Mouse (Mus musculus): ENCODE measurements at regions not wholly inside any gene's neighbourhood (a gene's known extent, or its start where the extent isn't known, plus 50 kb on each side); places are given as distances from the start of the nearest gene placed in this dataset.

DNA sequence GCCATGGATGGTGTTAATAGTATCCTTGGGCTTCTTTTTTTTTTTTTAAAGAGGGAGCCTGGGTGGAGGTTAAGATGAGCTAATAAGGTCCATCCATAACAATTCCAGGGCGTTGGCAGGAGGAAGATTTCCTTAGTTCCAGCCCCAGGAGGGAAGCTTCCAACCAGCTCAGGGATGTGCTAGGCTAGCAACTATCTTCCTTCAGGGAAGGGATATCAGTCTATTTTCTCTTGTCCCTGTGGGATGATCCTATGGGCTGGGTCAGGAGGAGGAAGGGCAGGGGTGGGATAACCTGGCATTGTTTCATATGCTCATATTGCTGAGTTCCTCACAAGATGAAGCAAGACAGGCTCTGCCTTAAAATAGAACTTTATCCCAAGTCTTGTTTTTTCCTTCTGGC lies 98.0 kb upstream of the Foxa2 start:
- H3K4me2 ChIP-seq = no peak overlapping the region
- ATAC-seq (ENCODE audit: insufficient number of reproducible peaks, insufficient read depth, low FRiP score, low TSS enrichment, low read depth) = no peak
- no peak overlapping the region for H3K27ac ChIP-seq
- 38% methylated on average over 1 of the region's 1 CpGs for WGBS
- H3K36me3 ChIP-seq = no peaks in the 10 kb centered on the region
- no peak overlapping the region for H3K4me3 ChIP-seq
- no peaks in the 10 kb centered on the region for H3K27me3 ChIP-seq
- H3K9me3 ChIP-seq = no peaks in the 10 kb centered on the region
- no peaks in the 10 kb centered on the region for H3K4me1 ChIP-seq
- no peak overlapping the region for H3K9ac ChIP-seq

DNA sequence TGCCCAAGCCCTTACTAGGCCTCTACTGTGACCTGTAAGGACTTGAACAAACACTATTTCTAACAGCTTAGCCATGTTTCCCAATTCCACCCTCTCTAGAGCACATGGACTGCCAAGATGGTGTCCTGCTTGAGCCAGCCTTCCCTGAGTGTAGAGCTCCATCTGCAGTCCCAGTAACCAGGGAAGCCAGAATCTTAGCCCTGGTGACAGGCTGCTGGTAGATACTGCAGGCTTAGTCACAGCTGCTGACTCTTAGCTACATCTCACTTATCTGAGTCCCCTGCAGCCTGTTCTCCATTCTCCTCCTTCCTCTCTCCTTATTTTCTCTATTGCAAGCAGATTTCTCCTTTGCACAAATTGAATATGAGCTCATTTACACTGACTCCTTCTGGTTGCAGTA lies 101.5 kb upstream of the Foxa2 start:
- H3K9ac ChIP-seq = no peak overlapping the region
- H3K4me1 ChIP-seq = no peaks in the 10 kb centered on the region
- no peaks in the 10 kb centered on the region for H3K36me3 ChIP-seq
- H3K27ac ChIP-seq = no peak overlapping the region
- no peaks in the 10 kb centered on the region for H3K9me3 ChIP-seq
- no peaks in the 10 kb centered on the region for H3K27me3 ChIP-seq
- H3K4me3 ChIP-seq = no peak overlapping the region
- no peak for ATAC-seq (ENCODE audit: insufficient number of reproducible peaks, insufficient read depth, low FRiP score, low TSS enrichment, low read depth)
- no peak overlapping the region for H3K4me2 ChIP-seq

DNA sequence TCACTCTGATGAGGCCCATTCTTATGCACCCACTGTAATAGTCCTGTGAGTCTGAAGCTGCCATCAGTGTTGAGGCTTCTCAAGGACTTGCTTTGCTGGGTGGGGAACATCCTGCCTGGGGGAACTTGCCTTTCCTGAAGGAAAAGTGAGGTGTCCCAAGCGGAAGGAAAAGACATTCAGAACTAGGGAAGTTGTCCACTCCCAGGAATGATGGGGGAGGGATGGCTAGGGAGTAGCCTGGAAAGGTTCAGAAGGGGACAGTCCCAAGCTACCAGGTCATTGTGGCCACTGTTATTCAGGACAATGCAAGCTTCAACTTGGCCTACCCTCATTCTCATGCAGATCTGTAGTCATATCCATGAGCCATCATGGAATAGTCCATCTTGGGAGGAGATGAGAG lies 102.7 kb upstream of the Foxa2 start:
- no peak overlapping the region for H3K4me3 ChIP-seq
- no peaks in the 10 kb centered on the region for H3K27me3 ChIP-seq
- H3K4me1 ChIP-seq = no peaks in the 10 kb centered on the region
- no peak for ATAC-seq (ENCODE audit: insufficient number of reproducible peaks, insufficient read depth, low FRiP score, low TSS enrichment, low read depth)
- H3K4me2 ChIP-seq = no peak overlapping the region
- no peak overlapping the region for H3K27ac ChIP-seq
- H3K36me3 ChIP-seq = no peaks in the 10 kb centered on the region
- WGBS = 86% methylated on average over 1 of the region's 1 CpGs
- no peak overlapping the region for H3K9ac ChIP-seq
- H3K9me3 ChIP-seq = 0 out of 2 replicates have a peak, but pooled peaks cover 3% of the 10 kb centered on the region

DNA sequence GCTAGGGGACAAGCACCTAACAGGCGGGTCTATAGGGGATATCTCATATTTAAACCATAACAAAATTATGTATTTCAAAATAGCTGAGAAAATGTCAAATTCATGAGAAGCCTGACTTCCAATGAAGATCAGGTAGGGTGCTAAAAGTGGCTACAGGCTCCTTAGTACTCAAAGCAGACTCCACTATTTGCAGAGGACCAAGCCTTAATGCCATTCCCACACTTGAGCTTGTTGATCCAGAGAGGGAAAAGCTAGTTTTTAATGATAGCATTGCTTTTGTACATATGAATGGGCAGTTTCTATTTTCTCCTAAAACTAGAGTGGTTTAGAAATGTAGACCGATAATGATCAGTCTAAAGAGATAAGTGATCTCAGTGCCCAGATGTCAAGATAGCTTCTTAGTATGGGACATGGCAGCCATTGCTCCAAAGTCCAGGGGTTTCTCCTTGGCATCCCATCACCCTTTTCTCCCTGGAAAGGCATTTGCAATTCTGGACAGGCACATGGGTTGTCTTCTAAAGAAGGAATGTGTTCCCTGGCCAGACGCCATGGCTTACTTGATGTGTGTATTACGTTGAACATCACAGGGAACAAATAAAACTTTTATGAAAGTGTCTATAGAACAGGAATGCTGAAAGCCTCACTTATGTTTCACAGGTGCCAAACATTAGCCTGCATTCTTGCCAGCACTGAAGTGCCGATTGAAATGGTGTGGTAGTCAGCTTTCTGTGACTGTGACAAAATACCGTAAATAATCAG lies 106.9 kb upstream of the Foxa2 start:
- no peaks in the 10 kb centered on the region for H3K4me1 ChIP-seq
- H3K4me2 ChIP-seq = no peak overlapping the region
- no peak overlapping the region for H3K9ac ChIP-seq
- no peaks in the 10 kb centered on the region for H3K27me3 ChIP-seq
- ATAC-seq (ENCODE audit: insufficient number of reproducible peaks, insufficient read depth, low FRiP score, low TSS enrichment, low read depth) = no peak
- no peak overlapping the region for H3K27ac ChIP-seq
- H3K9me3 ChIP-seq = 0 out of 2 replicates have a peak, but pooled peaks cover 3% of the 10 kb centered on the region
- no peak overlapping the region for H3K4me3 ChIP-seq
- H3K36me3 ChIP-seq = no peaks in the 10 kb centered on the region
- WGBS = 72% methylated on average over 6 of the region's 6 CpGs

DNA sequence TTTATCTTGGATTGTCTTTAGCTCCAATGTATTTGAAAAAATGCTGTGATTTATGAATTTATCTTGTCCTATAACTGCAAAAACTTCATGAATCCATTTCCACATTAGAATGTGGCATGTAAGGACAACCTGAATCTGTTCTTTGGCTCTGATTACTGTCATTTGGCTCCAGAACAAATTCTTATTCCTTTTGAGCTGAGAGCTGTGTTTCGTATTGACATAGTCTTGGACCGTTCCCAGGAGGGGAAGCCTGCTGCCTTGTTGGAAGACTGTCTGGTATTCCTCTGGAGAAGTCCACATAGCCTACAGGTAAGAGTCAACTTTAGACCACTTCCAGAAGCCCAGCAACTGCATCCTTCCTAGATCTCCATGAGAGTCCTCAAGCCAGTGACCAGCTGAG lies 109.4 kb upstream of the Foxa2 start:
- 71% methylated on average over 2 of the region's 2 CpGs for WGBS
- no peaks in the 10 kb centered on the region for H3K4me1 ChIP-seq
- H3K36me3 ChIP-seq = no peaks in the 10 kb centered on the region
- no peak overlapping the region for H3K4me2 ChIP-seq
- H3K4me3 ChIP-seq = no peak overlapping the region
- H3K27me3 ChIP-seq = no peaks in the 10 kb centered on the region
- 0 out of 2 replicates have a peak, but pooled peaks cover 3% of the 10 kb centered on the region for H3K9me3 ChIP-seq
- no peak overlapping the region for H3K9ac ChIP-seq
- no peak for ATAC-seq (ENCODE audit: insufficient number of reproducible peaks, insufficient read depth, low FRiP score, low TSS enrichment, low read depth)
- H3K27ac ChIP-seq = no peak overlapping the region

DNA sequence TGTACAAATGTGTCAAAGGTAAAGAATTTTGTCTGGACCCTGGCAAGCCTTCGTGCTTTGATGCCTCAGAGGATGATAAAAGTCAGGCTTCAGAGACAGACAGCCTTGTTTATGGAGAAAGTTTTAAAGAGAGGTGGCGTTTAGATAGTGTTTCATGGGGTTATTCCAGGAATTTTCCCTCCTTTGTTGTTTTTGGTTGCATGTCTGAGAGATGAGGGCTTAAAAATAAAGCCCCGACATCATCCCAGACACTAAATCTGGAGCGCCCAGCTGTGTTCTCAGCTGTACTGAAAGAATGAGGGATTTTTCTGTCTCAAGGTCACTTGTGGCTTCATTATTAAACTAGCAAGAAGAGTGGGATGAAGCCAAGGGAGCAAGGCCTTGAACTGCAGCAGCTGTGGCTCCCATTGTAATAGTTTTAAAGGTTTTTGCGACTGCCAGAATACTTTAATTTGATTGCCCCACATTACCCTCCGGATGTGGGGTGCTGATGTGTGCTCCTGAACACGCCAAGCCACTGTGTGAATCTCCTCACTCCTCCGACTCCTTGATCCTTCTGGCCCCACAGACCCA lies 112.3 kb upstream of the Foxa2 start:
- H3K9ac ChIP-seq = no peak overlapping the region
- no peaks in the 10 kb centered on the region for H3K27me3 ChIP-seq
- no peak overlapping the region for H3K27ac ChIP-seq
- no peak for ATAC-seq (ENCODE audit: insufficient number of reproducible peaks, insufficient read depth, low FRiP score, low TSS enrichment, low read depth)
- no peak overlapping the region for H3K4me2 ChIP-seq
- no peak overlapping the region for H3K4me3 ChIP-seq
- no peaks in the 10 kb centered on the region for H3K4me1 ChIP-seq
- no peaks in the 10 kb centered on the region for H3K36me3 ChIP-seq
- 0 out of 2 replicates have a peak, but pooled peaks cover under 1% of the 10 kb centered on the region for H3K9me3 ChIP-seq
- WGBS = 71% methylated on average over 8 of the region's 8 CpGs

DNA sequence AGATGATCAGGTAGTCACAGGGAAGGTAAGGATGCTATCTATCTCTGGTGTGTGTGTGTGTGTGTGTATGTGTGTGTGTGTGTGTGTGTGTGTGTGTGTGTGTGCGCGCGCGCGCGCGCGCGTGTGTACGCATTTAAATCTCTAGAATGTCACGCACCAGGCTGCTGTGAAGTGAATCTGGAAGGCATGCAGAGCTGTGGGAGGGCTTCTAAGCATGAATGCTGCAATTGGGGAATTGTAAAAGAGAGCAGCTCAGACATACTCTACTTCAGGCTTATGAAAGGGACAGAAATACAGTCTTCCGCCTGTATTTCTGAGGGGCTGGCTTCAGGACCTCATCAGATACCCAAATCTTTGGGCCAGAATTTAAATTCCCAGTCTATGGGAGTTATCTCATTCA lies 114.2 kb upstream of the Foxa2 start:
- WGBS = 95% methylated on average over 12 of the region's 12 CpGs
- no peak overlapping the region for H3K27ac ChIP-seq
- no peak overlapping the region for H3K4me3 ChIP-seq
- H3K36me3 ChIP-seq = no peaks in the 10 kb centered on the region
- no peaks in the 10 kb centered on the region for H3K4me1 ChIP-seq
- no peak overlapping the region for H3K4me2 ChIP-seq
- H3K9ac ChIP-seq = no peak overlapping the region
- ATAC-seq (ENCODE audit: insufficient number of reproducible peaks, insufficient read depth, low FRiP score, low TSS enrichment, low read depth) = no peak
- H3K9me3 ChIP-seq = 0 out of 2 replicates have a peak, but pooled peaks cover 2% of the 10 kb centered on the region
- H3K27me3 ChIP-seq = no peaks in the 10 kb centered on the region

DNA sequence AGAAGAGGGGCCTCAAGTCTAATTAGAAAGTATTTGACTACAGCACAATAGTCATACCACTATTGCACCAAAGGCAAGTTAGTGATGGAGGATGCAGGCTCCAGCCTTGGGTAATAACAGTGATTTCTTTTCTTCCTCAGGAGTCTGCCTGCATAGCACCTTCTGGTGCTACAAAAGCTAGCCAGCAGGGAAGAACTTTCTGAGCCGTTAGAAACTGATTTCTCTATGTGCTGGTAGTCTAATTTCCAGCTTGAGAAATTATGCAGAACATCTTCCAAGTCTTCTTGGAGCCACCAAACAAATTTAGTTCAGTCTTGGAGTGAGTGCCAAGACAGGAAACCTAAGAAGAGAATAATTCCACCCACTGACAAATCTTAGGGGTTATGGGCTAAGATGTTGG lies 115.2 kb upstream of the Foxa2 start:
- no peak overlapping the region for H3K27ac ChIP-seq
- no peak overlapping the region for H3K4me2 ChIP-seq
- 0 out of 2 replicates have a peak, but pooled peaks cover 2% of the 10 kb centered on the region for H3K9me3 ChIP-seq
- no peaks in the 10 kb centered on the region for H3K4me1 ChIP-seq
- 64% methylated on average over 1 of the region's 1 CpGs for WGBS
- H3K9ac ChIP-seq = no peak overlapping the region
- no peaks in the 10 kb centered on the region for H3K27me3 ChIP-seq
- H3K4me3 ChIP-seq = no peak overlapping the region
- H3K36me3 ChIP-seq = no peaks in the 10 kb centered on the region
- no peak for ATAC-seq (ENCODE audit: insufficient number of reproducible peaks, insufficient read depth, low FRiP score, low TSS enrichment, low read depth)

DNA sequence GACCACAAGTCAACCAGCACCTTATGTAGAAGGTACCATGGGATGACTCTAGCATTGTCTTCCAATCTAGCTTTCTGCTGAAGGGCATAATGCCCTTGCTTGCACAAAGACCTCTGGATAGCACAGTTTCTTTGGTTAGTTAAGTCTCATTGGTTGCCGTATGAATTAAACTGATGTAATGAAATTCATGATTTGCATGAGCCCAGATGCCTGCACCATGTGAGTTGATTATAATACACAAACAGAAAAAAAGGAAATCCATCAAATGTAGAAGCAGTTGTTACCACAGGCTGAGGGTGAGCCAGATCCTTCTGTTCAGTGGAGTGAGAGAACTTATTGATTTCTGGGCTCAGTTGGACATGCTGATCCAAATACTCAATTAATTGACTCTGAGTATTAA lies 115.8 kb upstream of the Foxa2 start:
- Histone ChIP-seq H3K9me3 (0 out of 2 replicates have a peak, but pooled peaks cover 2% of the 10 kb centered on the region), H3K4me1 (no peaks in the 10 kb centered on the region), H3K4me3 (no peak overlapping the region), H3K27me3 (no peaks in the 10 kb centered on the region), H3K9ac (no peak overlapping the region), H3K27ac (no peak overlapping the region), H3K36me3 (no peaks in the 10 kb centered on the region), H3K4me2 (no peak overlapping the region)
- WGBS = 86% methylated on average over 1 of the region's 1 CpGs
- ATAC-seq (ENCODE audit: insufficient number of reproducible peaks, insufficient read depth, low FRiP score, low TSS enrichment, low read depth) = no peak

DNA sequence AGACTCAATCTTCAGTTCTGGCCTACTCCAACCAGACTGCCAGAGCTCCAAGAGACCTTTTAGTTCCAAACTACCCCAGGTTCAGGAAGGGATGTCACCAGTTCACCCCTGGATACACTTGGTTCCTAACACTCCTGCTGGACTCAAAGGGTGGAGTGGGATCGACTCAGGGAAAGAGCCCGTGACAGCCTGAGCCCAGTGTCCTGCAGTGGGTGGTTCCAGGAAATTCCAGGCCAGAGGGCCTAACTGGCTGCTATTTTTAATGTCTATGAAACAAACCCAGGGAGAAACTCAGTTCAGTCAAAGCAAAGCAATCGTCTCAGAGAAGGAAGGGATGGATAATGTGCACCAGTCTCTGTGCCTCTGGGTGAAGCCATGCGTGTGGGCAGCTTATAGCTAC lies 124.3 kb upstream of the Foxa2 start:
- 62% methylated on average over 4 of the region's 4 CpGs for WGBS
- no peaks in the 10 kb centered on the region for H3K4me1 ChIP-seq
- H3K36me3 ChIP-seq = no peaks in the 10 kb centered on the region
- ATAC-seq (ENCODE audit: insufficient number of reproducible peaks, insufficient read depth, low FRiP score, low TSS enrichment, low read depth) = no peak
- no peak overlapping the region for H3K4me3 ChIP-seq
- H3K27me3 ChIP-seq = no peaks in the 10 kb centered on the region
- no peak overlapping the region for H3K27ac ChIP-seq
- no peak overlapping the region for H3K9ac ChIP-seq
- H3K4me2 ChIP-seq = no peak overlapping the region
- H3K9me3 ChIP-seq = no peaks in the 10 kb centered on the region

DNA sequence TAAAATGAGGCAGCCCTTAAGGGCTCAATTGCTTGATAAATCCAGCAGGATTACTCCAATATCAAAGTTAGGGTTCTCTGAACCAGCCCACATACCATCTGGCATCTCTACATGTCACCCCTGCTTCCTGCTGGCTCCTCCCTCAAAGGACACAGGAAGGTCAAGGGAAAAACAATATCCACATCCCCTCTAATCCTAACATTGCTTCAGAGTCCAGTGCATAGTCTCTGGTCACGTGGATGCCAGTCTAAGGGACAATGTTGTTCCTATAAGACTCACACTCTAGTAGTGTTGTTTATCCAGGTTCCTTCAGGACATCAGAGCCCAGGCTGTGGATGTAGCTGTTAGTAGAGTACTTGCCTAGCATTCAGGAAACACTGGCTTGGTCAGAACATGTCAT lies 124.9 kb upstream of the Foxa2 start:
- Histone ChIP-seq H3K9ac (no peak overlapping the region), H3K27ac (no peak overlapping the region), H3K27me3 (no peaks in the 10 kb centered on the region), H3K9me3 (no peaks in the 10 kb centered on the region), H3K36me3 (no peaks in the 10 kb centered on the region), H3K4me2 (no peak overlapping the region), H3K4me3 (no peak overlapping the region), H3K4me1 (no peaks in the 10 kb centered on the region)
- ATAC-seq (ENCODE audit: insufficient number of reproducible peaks, insufficient read depth, low FRiP score, low TSS enrichment, low read depth) = no peak
- 43% methylated on average over 1 of the region's 1 CpGs for WGBS

DNA sequence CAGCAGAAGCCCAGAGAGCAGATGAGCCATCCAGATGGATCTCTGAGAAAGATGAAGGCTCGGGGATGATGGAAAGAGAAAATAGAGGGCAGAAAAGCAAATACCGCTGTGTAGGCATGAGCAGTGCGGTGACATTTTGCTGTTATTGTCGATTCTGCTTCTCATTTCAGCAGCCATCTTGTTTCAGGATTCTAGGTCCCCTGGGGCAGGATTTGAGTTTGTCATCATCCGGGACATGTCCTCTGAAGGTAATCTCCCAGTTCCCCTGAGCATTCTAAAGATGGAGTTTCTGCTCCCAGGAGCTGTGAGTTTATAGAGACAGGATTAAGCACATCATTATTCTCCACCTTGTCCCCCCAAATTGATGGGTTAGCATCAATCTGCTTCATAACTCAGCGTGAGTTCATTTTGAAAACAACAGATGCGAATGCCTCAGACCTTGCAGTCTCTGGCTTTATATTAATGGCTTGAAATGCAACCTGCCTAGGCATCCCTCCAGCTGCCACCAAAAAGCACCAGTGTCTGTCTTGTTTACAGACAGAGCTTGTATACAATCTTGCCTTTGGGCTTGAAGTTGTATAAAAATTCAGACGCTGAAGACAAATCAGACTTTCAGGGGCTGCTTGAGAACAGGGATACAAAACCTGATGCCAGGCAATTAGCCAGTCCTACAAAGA lies 128.6 kb upstream of the Foxa2 start:
- H3K4me3 ChIP-seq = no peak overlapping the region
- H3K4me1 ChIP-seq = no peaks in the 10 kb centered on the region
- no peak overlapping the region for H3K4me2 ChIP-seq
- no peaks in the 10 kb centered on the region for H3K9me3 ChIP-seq
- H3K27me3 ChIP-seq = no peaks in the 10 kb centered on the region
- no peaks in the 10 kb centered on the region for H3K36me3 ChIP-seq
- no peak overlapping the region for H3K27ac ChIP-seq
- 77% methylated on average over 8 of the region's 8 CpGs for WGBS
- H3K9ac ChIP-seq = no peak overlapping the region
- ATAC-seq (ENCODE audit: insufficient number of reproducible peaks, insufficient read depth, low FRiP score, low TSS enrichment, low read depth) = no peak
